ENCODE assay signal across 7 mouse cellular contexts in the genomic region with DNA sequence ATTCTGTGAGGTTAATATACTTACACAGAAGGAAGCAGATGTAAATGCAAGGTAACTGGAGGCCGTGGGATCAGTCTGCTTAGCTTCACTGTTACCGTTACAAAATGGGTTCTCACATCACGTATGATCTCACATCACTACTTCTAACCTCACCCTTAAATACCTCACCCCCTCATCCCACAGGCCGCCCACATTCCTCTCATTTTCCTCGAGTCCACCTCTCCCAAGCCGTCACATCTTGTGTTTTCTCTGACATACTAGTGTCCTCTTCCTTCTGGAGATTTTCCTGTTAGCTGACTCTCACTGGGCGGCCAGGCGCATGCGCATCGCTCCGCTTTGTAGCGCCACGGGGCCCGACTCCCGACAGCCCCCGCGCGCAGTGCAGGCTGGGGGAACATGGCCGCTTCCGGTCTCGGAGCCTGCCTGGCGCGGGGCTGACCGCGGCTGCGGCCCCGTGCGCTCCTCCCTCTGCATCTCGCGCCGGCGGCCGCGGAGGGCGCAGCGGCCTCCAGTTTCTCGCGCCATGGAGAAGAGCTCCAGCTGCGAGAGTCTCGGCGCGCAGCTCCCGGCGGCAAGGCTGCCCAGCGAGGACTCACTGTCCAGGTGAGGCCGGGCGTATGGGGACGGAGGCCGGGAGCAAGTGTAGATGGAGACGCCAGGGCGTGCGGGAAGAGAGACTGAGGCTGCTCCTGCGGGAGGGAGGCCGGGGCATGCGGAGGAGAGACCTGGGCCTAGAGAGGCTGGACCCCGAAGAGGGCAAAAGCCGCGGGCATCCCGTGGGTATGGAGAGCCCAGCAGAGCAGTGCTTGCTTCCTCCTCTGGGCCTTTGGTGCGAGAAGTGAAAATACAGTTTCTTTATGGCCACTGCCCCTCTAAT. TPM values are rescaled to one million over a fixed set of nuclear protein-coding genes. Genes with fewer than 3 reads are reported as not detected.
DNase-seq lines count a peak whose midpoint lies in the region; ATAC-seq lines count a peak whose summit lies in the region.

No protein-coding gene starts in this region.

- peaks cover 6% of the 10 kb centered on the region; the same call in 1 of the 2 replicates for H3K4me1 ChIP-seq in intestine, embryonic 15.5 days (replicated peaks)
- H3K4me1 ChIP-seq in midbrain, embryonic 10.5 days: peaks cover 19% of the 10 kb centered on the region

- no peaks in the 10 kb centered on the region for H3K9me3 ChIP-seq in intestine, embryonic 15.5 days
- peaks cover 8% of the 10 kb centered on the region; the same call in 1 of the 2 replicates for H3K9me3 ChIP-seq in midbrain, embryonic 10.5 days (replicated peaks)

- H3K4me2 ChIP-seq in intestine, embryonic 15.5 days (replicated peaks): peak overlapping the region; percentile 60

- peak overlapping the region; percentile 94 for H3K4me3 ChIP-seq in intestine, embryonic 15.5 days (replicated peaks)
- peak overlapping the region; percentile 98 for H3K4me3 ChIP-seq in midbrain, embryonic 10.5 days

- ATAC-seq in intestine, embryonic 15.5 days: peak; percentile 99

- H3K36me3 ChIP-seq in intestine, embryonic 15.5 days: no peaks in the 10 kb centered on the region
- H3K36me3 ChIP-seq in midbrain, embryonic 10.5 days: peaks cover 13% of the 10 kb centered on the region

- no peaks in the 10 kb centered on the region for H3K27me3 ChIP-seq in intestine, embryonic 15.5 days (replicated peaks)
- no peaks in the 10 kb centered on the region for H3K27me3 ChIP-seq in midbrain, embryonic 10.5 days (ENCODE audit: low read depth, poor library complexity, severe bottlenecking)

- peak overlapping the region; percentile 97 for H3K27ac ChIP-seq in intestine, embryonic 15.5 days
- peak overlapping the region; percentile 97 for H3K27ac ChIP-seq in midbrain, embryonic 10.5 days (replicated peaks)

- under 1% methylated on average over 60 of the region's 60 CpGs for WGBS in intestine, embryonic 15.5 days
- 2% methylated on average over 60 of the region's 60 CpGs for WGBS in midbrain, embryonic 10.5 days

- intact Hi-C loops in left cerebral cortex, postnatal 25 days (cut with DNase I): loop anchor here (1.0 to 5.0 kb wide), 2 partner anchors 12 to 78 kb away; partner anchors contain the start of genes Cep57 and Fam76b

- H3K9ac ChIP-seq in intestine, embryonic 15.5 days: peak overlapping the region; percentile 98

- DNase-seq in adrenal gland, adult (ENCODE audit: inconsistent age in 2 of 2, low spot score in 1 of 2): peak; percentile 97 to 99
- peak; percentile 96 for DNase-seq in embryo, embryonic 10.5 days (ENCODE audit: low spot score)
- DNase-seq in gastrocnemius, postnatal 25 days: peak; percentile 95
- DNase-seq in left cerebral cortex, postnatal 25 days (ENCODE audit: low spot score in 2 of 2): peak; percentile 97 to 98
- peak; percentile 94 for DNase-seq in midbrain, embryonic 10.5 days (ENCODE audit: low spot score)
- DNase-seq in right cerebral cortex, postnatal 4 days: peak; percentile 98

RNA-seq across cellular contexts. Expression of gene Mtmr2, which starts 0.8 kb away (rescaled TPM):
- 10 to 100 TPM; 17.6 to 21.1 TPM for total RNA-seq in gastrocnemius, postnatal 25 days (2021)
- 68.0 and 73.8 TPM in 2 replicates for polyA plus RNA-seq in intestine, embryonic 15.5 days (2015; fragmentation: Nextera tagmentation; extraction: Ambion mirVana)
- total RNA-seq in left cerebral cortex, postnatal 25 days (2021): 10 to 100 TPM; 45.1 to 54.8 TPM
- 76.8 and 78.1 TPM in 2 replicates for polyA plus RNA-seq in midbrain, embryonic 10.5 days (2016; fragmentation: Nextera tagmentation; extraction: Ambion mirVana)

Comparison
In these comparisons a context has a peak if more than half of its experiments do, and no peak if none do; other contexts are left out.
1. Peak in every context shown above with its lines: DNase-seq, ATAC-seq, H3K4me3 ChIP-seq and H3K27ac ChIP-seq.